Mouse (Mus musculus) megakaryocyte, embryonic 14.5 days (primary cell): ENCODE data around the gene Sugp1. TPM values are rescaled to one million over a fixed set of nuclear protein-coding genes. Genes with fewer than 3 reads are reported as not detected.
"Not testable (repeated sequence)": the region's sequence is repeated elsewhere in the genome, so short reads cannot be mapped to it uniquely, and the experiment has no call there.

Source experiments
- H3K27me3 ChIP-seq: replicated peaks from 2 replicates; pipeline ENCODE3; 2012; ENCODE audit warnings: inconsistent platforms
- H3K36me3 ChIP-seq: replicated peaks from 2 replicates; pipeline ENCODE3; 2012; ENCODE audit warnings: low read length, inconsistent platforms, mixed read lengths
- H3K4me1 ChIP-seq: 2 replicates; pipeline ENCODE4 v1.6.1; 2012; ENCODE audit warnings: inconsistent platforms
- H3K4me3 ChIP-seq: replicated peaks from 2 replicates; pipeline ENCODE3; 2012; ENCODE audit warnings: moderate library complexity, mild to moderate bottlenecking, inconsistent platforms
- H3K9me3 ChIP-seq: 2 replicates; pipeline ENCODE4 v1.6.1; 2012; ENCODE audit warnings: inconsistent platforms
- FLI1 ChIP-seq: IDR thresholded peaks from 2 replicates; pipeline ENCODE4 v1.6.1; 2012; ENCODE audit warnings: low read length, inconsistent platforms, mixed read lengths
- GATA1 ChIP-seq: IDR thresholded peaks from 3 replicates; pipeline ENCODE4 v1.6.1; 2012; ENCODE audit warnings: mixed read lengths, low read length, inconsistent platforms, borderline replicate concordance
- polyA plus RNA-seq: library from polyadenylated mRNA; stranded (reverse); fragments of >175 nt; gene quantifications from 2 replicates; pipeline ENCODE4 v1.2.3, GENCODE M21; 2012; ENCODE audit warnings: low replicate concordance; ENCODE audit not compliant: insufficient read depth

Gene Sugp1
- polyA plus RNA-seq, result 38.9 and 42.3 TPM in 2 replicates

GRCm38 (mm10) chr8:70042583-70043455 is at the start of gene Sugp1, which contains the start of gene Mau2:
TSS of gene Sugp1 (plus strand) at chr8:70042813.
TSS of gene Mau2 (minus strand) at chr8:70042734.
- no peaks in the 10 kb centered on the region for H3K9me3 ChIP-seq
- peaks cover 22% of the 10 kb centered on the region for H3K36me3 ChIP-seq
- peaks cover 74% of the 10 kb centered on the region for H3K4me1 ChIP-seq
- peak within 1 kb of the TSS; percentile 100 for H3K4me3 ChIP-seq
- TF ChIP-seq FLI1, result no peak
- TF ChIP-seq GATA1, result no peak
- no peaks in the 10 kb centered on the region for H3K27me3 ChIP-seq

GRCm38 (mm10) chr8:69995422-69995775 is 47.2 kb upstream of the Sugp1 start:
- H3K36me3 ChIP-seq, result peaks cover 31% of the 10 kb centered on the region
- H3K4me1 ChIP-seq, result peaks cover 50% of the 10 kb centered on the region
- H3K4me3 ChIP-seq, result peak overlapping the region; percentile 96
- no peaks in the 10 kb centered on the region for H3K9me3 ChIP-seq
- no peaks in the 10 kb centered on the region for H3K27me3 ChIP-seq
- TF ChIP-seq FLI1, result no peak
- TF ChIP-seq GATA1, result no peak

- Histone ChIP-seq H3K27me3 (no peaks in the 10 kb centered on the region), H3K4me3 (peak within 1 kb of the TSS; percentile 96), H3K9me3 (no peaks in the 10 kb centered on the region), H3K4me1 (peaks cover 48% of the 10 kb centered on the region), H3K36me3 (peaks cover 25% of the 10 kb centered on the region)
- TF ChIP-seq GATA1 (no peak), FLI1 (no peak)
These were observed 46.6 kb upstream of the Sugp1 start, which contains the start of gene Gatad2a for GRCm38 (mm10) chr8:69995776-69996588. TSS of gene Gatad2a (minus strand) at chr8:69996384.

GRCm38 (mm10) chr8:69996589-69997285 is 45.9 kb upstream of the Sugp1 start:
- Histone ChIP-seq H3K9me3 (no peaks in the 10 kb centered on the region), H3K4me1 (peaks cover 47% of the 10 kb centered on the region), H3K27me3 (no peaks in the 10 kb centered on the region), H3K36me3 (peaks cover 17% of the 10 kb centered on the region), H3K4me3 (peak overlapping the region; percentile 96)
- TF ChIP-seq GATA1, result no peak
- no peak for TF ChIP-seq FLI1

- Histone ChIP-seq H3K4me3 (no peak overlapping the region), H3K9me3 (no peaks in the 10 kb centered on the region), H3K4me1 (peaks cover 43% of the 10 kb centered on the region), H3K36me3 (no peaks in the 10 kb centered on the region), H3K27me3 (no peaks in the 10 kb centered on the region)
- TF ChIP-seq FLI1 (no peak), GATA1 (no peak)
These were observed 43.9 kb upstream of the Sugp1 start for GRCm38 (mm10) chr8:69998706-69999105.

GRCm38 (mm10) chr8:69999236-69999635 is 43.4 kb upstream of the Sugp1 start:
- Histone ChIP-seq H3K36me3 (no peaks in the 10 kb centered on the region), H3K27me3 (no peaks in the 10 kb centered on the region), H3K4me3 (no peak overlapping the region), H3K4me1 (peaks cover 37% of the 10 kb centered on the region), H3K9me3 (no peaks in the 10 kb centered on the region)
- TF ChIP-seq FLI1 (no peak), GATA1 (no peak)

- H3K4me3 ChIP-seq, result no peak overlapping the region
- H3K4me1 ChIP-seq, result peaks cover 40% of the 10 kb centered on the region
- no peaks in the 10 kb centered on the region for H3K9me3 ChIP-seq
- H3K27me3 ChIP-seq, result no peaks in the 10 kb centered on the region
- no peak for TF ChIP-seq GATA1
- no peak for TF ChIP-seq FLI1
- no peaks in the 10 kb centered on the region for H3K36me3 ChIP-seq
These were observed 42.4 kb upstream of the Sugp1 start for GRCm38 (mm10) chr8:70000226-70000625.

GRCm38 (mm10) chr8:70001176-70001891 is 41.3 kb upstream of the Sugp1 start:
- Histone ChIP-seq H3K27me3 (no peaks in the 10 kb centered on the region), H3K36me3 (no peaks in the 10 kb centered on the region), H3K4me3 (peak overlapping the region; percentile 91), H3K9me3 (no peaks in the 10 kb centered on the region), H3K4me1 (peaks cover 45% of the 10 kb centered on the region)
- TF ChIP-seq FLI1 (no peak), GATA1 (no peak)

- peaks cover 44% of the 10 kb centered on the region for H3K4me1 ChIP-seq
- H3K27me3 ChIP-seq, H3K36me3 ChIP-seq, H3K9me3 ChIP-seq: not testable (repeated sequence)
- H3K4me3 ChIP-seq, result peak overlapping the region; percentile 91
These were observed 40.8 kb upstream of the Sugp1 start for GRCm38 (mm10) chr8:70001892-70002191.
